ENCODE assay signal across 15 mouse cellular contexts in genomic region chr3:152755515-152755914, GRCm38 (mm10). TPM values are rescaled to one million over a fixed set of nuclear protein-coding genes. Genes with fewer than 3 reads are reported as not detected.
A peak's percentile ranks its signal among the peaks of the same experiment; 100 is the strongest.
DNase-seq lines count a peak whose midpoint lies in the region; ATAC-seq and TF ChIP-seq lines count a peak whose summit lies in the region.
"Had no signal": no experiment of that assay in that cellular context is flagged by ENCODE, and none has a peak within 500 bp of the region (broad histone marks: within the 10 kb centered on the region; RNA-seq: fewer than 3 reads in every experiment).

No protein-coding gene starts in this region.

- H3K79me2 ChIP-seq in MEL (ENCODE audit: control insufficient read depth, insufficient read depth, low read length, poor library complexity) = no peaks in the 10 kb centered on the region

- H3K9ac ChIP-seq in MEL (ENCODE audit: control insufficient read depth, low read depth, low read length, poor library complexity, severe bottlenecking) = no peak overlapping the region
- H3K9ac ChIP-seq in liver, embryonic 15.5 days = peak overlapping the region; percentile 6; the same call in 1 of the 2 replicates
- H3K9ac ChIP-seq: embryonic facial prominence, embryonic 13.5 days; forebrain, embryonic 13.5 days; kidney, embryonic 15.5 days; neural tube, embryonic 13.5 days had no signal

- peak; percentile 38 for ATAC-seq in common myeloid progenitor, adult 5-6 weeks (replicated peaks; ENCODE audit: low read depth, poor library complexity, severe bottlenecking)
- ATAC-seq in liver, embryonic 15.5 days (ENCODE audit: insufficient read depth) = peak; percentile 45
- peak; percentile 38; the same call in 1 of the 2 replicates for ATAC-seq in megakaryocyte, adult 5-6 weeks (ENCODE audit: poor library complexity, severe bottlenecking)
- ATAC-seq: forebrain, embryonic 13.5 days had no signal

- H3K4me1 ChIP-seq in MEL (ENCODE audit: control insufficient read depth in 1 of 2, insufficient read depth in 2 of 2, low read length in 2 of 2) = peaks cover 0 to 7% of the 10 kb centered on the region in 2 experiments; a peak in 2 of 4 replicates
- H3K4me1 ChIP-seq in liver, embryonic 15.5 days (replicated peaks) = peaks cover 82% of the 10 kb centered on the region

- TF ChIP-seq EP300 in MEL (IDR thresholded peaks at IDR 0.05; ENCODE audit: low read depth in 1 of 2, low read length in 2 of 2) = no peak

- peak overlapping the region; percentile 43 for H3K4me2 ChIP-seq in liver, embryonic 15.5 days
- H3K4me2 ChIP-seq: embryonic facial prominence, embryonic 13.5 days; forebrain, embryonic 13.5 days; kidney, embryonic 15.5 days; neural tube, embryonic 13.5 days had no signal

- TF ChIP-seq POLR2A in MEL (IDR thresholded peaks at IDR 0.05; ENCODE audit: control insufficient read depth in 1 of 2, insufficient read depth in 1 of 2, low read depth in 1 of 2, low read length in 2 of 2, poor library complexity in 1 of 2) = no peak

- no peaks in the 10 kb centered on the region for H3K27me3 ChIP-seq in MEL (ENCODE audit: control insufficient read depth in 1 of 2, insufficient read depth in 2 of 2, low read length in 2 of 2)
- no peaks in the 10 kb centered on the region for H3K27me3 ChIP-seq in liver, embryonic 15.5 days
- H3K27me3 ChIP-seq: embryonic facial prominence, embryonic 13.5 days; forebrain, embryonic 13.5 days; kidney, embryonic 15.5 days; neural tube, embryonic 13.5 days had no signal

- no peaks in the 10 kb centered on the region; a peak in 1 of 4 replicates for H3K36me3 ChIP-seq in MEL (ENCODE audit: control insufficient read depth in 1 of 2, insufficient read depth in 2 of 2, low read length in 2 of 2)
- peaks cover 5% of the 10 kb centered on the region; the same call in 1 of the 2 replicates for H3K36me3 ChIP-seq in liver, embryonic 15.5 days (replicated peaks)

- no peak for TF ChIP-seq RAD21 in MEL (IDR thresholded peaks at IDR 0.05; ENCODE audit: low read depth, low read length)

- 26% methylated on average over 7 of the region's 7 CpGs for WGBS in liver, embryonic 15.5 days (ENCODE audit: insufficient replicate concordance)

- no peak for DNase-seq in MEL (ENCODE audit: low read depth, low spot score)
- DNase-seq in thymus, postnatal 14 days = no peak
- DNase-seq in gastrocnemius, adult 8-10 months (ENCODE audit: low spot score in 2 of 2) = no peak
- DNase-seq in adrenal gland, adult 2 months = no peak
- DNase-seq: adrenal gland, postnatal 14 days; cerebellum, postnatal 36 days had no signal

- H3K9me3 ChIP-seq in MEL (replicated peaks; ENCODE audit: insufficient read depth, low read length) = no peaks in the 10 kb centered on the region
- H3K9me3 ChIP-seq in liver, embryonic 15.5 days (replicated peaks) = no peaks in the 10 kb centered on the region
- H3K9me3 ChIP-seq: embryonic facial prominence, embryonic 13.5 days; forebrain, embryonic 13.5 days; neural tube, embryonic 13.5 days had no signal

- no peak for TF ChIP-seq CTCF in MEL (IDR thresholded peaks at IDR 0.05 in 2 of 3, conservative IDR thresholded peaks at IDR 0.05 in 1 of 3; ENCODE audit: control insufficient read depth in 1 of 3, insufficient read depth in 1 of 3, low read depth in 2 of 3, low read length in 3 of 3, poor library complexity in 1 of 3, severe bottlenecking in 1 of 3)

- H3K27ac ChIP-seq in MEL (ENCODE audit: control insufficient read depth, low read depth, low read length) = no peak overlapping the region
- peak overlapping the region; percentile 86 for H3K27ac ChIP-seq in liver, embryonic 15.5 days (replicated peaks)
- H3K27ac ChIP-seq: embryonic facial prominence, embryonic 13.5 days; forebrain, embryonic 13.5 days; hindbrain, embryonic 10.5 days; kidney, embryonic 15.5 days; macrophage; neural tube, embryonic 13.5 days had no signal

- no peak overlapping the region for H3K4me3 ChIP-seq in MEL (ENCODE audit: control insufficient read depth in 1 of 2, insufficient read depth in 1 of 2, low read depth in 2 of 2, low read length in 2 of 2)
- H3K4me3 ChIP-seq in liver, embryonic 15.5 days (replicated peaks) = 0 out of 2 replicates have a peak overlapping the region, but pooled peaks have one; percentile 1
- H3K4me3 ChIP-seq: embryonic facial prominence, embryonic 13.5 days; forebrain, embryonic 13.5 days; hindbrain, embryonic 10.5 days; kidney, embryonic 15.5 days; neural tube, embryonic 13.5 days had no signal

TF ChIP-seq in MEL, 35 proteins besides CTCF, POLR2A, EP300 and RAD21:
- no peak for TF ChIP-seq CHD2 (IDR thresholded peaks at IDR 0.05; ENCODE audit: low read length)
- peak; percentile 44; the same call in 1 of the 2 replicates for TF ChIP-seq USF1 (IDR thresholded peaks at IDR 0.05; ENCODE audit: low read depth, low read length)

RNA-seq across cellular contexts. Expression of gene Pigk, which starts 41.6 kb away (rescaled TPM):
- total RNA-seq in MEL (2012; rRNA removed) = 17.8 and 19.3 TPM in 2 replicates
- 10 to 100 TPM in 1 of 2 experiments, not detected in 1; 14.6 TPM for polyA plus RNA-seq in MEL (2012; ENCODE audit: insufficient read depth in 1 of 2, insufficient read length in 2 of 2, low read depth in 1 of 2, low replicate concordance in 2 of 2, missing spikeins in 1 of 2)
- total RNA-seq in common myeloid progenitor, adult 5-6 weeks (2017) = 46.2 and 87.7 TPM in 2 replicates
- polyA plus RNA-seq in liver, embryonic 15.5 days (2015; fragmentation: Nextera tagmentation; extraction: Ambion mirVana) = 20.6 and 23.5 TPM in 2 replicates
- 41.4 and 56.0 TPM in 2 replicates for total RNA-seq in megakaryocyte, adult 5-6 weeks (2015)
- 37.8 and 49.9 TPM in 2 replicates for total RNA-seq in megakaryocyte, adult 5-6 weeks (2017)
- total RNA-seq in gastrocnemius, adult 8-10 months (2022) = 10 to 100 TPM; 16.3 to 18.2 (median 17.7) TPM
- total RNA-seq in adrenal gland, adult 2 months (2021) = 10 to 100 TPM; 62.5 to 63.6 TPM
- 11.8 and 18.8 TPM in 2 replicates for polyA plus RNA-seq in adrenal gland, adult 2 months (2012; rRNA removed)
